Mouse (Mus musculus) megakaryocyte, embryonic 14.5 days (primary cell): ENCODE measurements around the gene Gm17571.

Experiments used
- FLI1 ChIP-seq: IDR thresholded peaks from 2 replicates; pipeline ENCODE4 v1.6.1; 2012; ENCODE audit warnings: low read length, inconsistent platforms, mixed read lengths
- GATA1 ChIP-seq: IDR thresholded peaks from 3 replicates; pipeline ENCODE4 v1.6.1; 2012; ENCODE audit warnings: mixed read lengths, low read length, inconsistent platforms, borderline replicate concordance

DNA sequence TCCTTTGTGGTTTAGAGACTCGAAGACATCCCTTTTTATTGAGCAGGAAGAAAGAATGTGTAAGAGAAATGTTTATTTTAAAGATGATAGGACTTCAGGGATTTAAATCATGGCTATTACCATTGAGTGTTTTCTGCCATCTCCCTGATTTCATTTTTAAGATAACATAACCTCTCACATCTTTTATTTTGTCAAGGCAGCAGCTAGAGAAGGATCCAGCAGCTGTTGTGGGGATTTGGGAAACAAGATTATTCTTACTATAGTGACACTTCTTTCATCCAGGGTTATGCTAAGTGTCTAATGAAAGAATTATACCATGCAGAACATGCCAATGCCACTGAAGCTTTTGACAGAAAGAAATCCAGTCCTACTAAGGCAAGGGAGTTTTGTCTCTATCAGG is 44.6 kb upstream of the Gm17571 start:
- TF ChIP-seq GATA1 (no peak), FLI1 (no peak)
